Mouse (Mus musculus) c-Kit-positive CD71-positive TER-119-positive erythroid progenitor cells, embryonic 14.5 days (primary cell): ENCODE data around the gene Hspb2.

Experiments
- DNase-seq: peaks from one replicate; pipeline ENCODE4 v3.0.0-alpha.2; 2013; ENCODE audit warnings: low spot score

Gene Hspb2

GRCm38 (mm10) chr9:50752054-50752602 lies at the start of gene Hspb2:
TSS of gene Hspb2 (minus strand) at chr9:50752354.
- no peak for DNase-seq

GRCm38 (mm10) chr9:50800985-50801384 lies 48.8 kb upstream of the Hspb2 start:
- DNase-seq, result peak; percentile 69

GRCm38 (mm10) chr9:50798368-50798767 lies 46.2 kb upstream of the Hspb2 start:
- DNase-seq, result no peak

GRCm38 (mm10) chr9:50797641-50798040 lies 45.5 kb upstream of the Hspb2 start:
- no peak for DNase-seq

GRCm38 (mm10) chr9:50796776-50797175 lies 44.6 kb upstream of the Hspb2 start:
- no peak for DNase-seq

GRCm38 (mm10) chr9:50795266-50795665 lies 43.1 kb upstream of the Hspb2 start:
- no peak for DNase-seq

- no peak for DNase-seq
These were observed 30.0 kb upstream of the Hspb2 start for GRCm38 (mm10) chr9:50782155-50782554.

GRCm38 (mm10) chr9:50776162-50776760 lies 24.1 kb upstream of the Hspb2 start:
- no peak for DNase-seq

- no peak for DNase-seq
These were observed 23.5 kb upstream of the Hspb2 start for GRCm38 (mm10) chr9:50775662-50776126.

- peak; percentile 82 for DNase-seq
These were observed 22.9 kb upstream of the Hspb2 start, which contains the start of the genes Alg9 and 1110032A03Rik for GRCm38 (mm10) chr9:50774991-50775612. TSS of gene Alg9 (plus strand) at chr9:50775019. TSS of gene 1110032A03Rik (minus strand) at chr9:50775520.

GRCm38 (mm10) chr9:50774026-50774462 lies 21.9 kb upstream of the Hspb2 start:
- peak; percentile 25 for DNase-seq

- no peak for DNase-seq
These were observed 17.9 kb upstream of the Hspb2 start for GRCm38 (mm10) chr9:50770011-50770410.

- DNase-seq, result peak; percentile 96
These were observed 16.2 kb upstream of the Hspb2 start, which contains the start of gene Fdxacb1 for GRCm38 (mm10) chr9:50768107-50769002. TSS of gene Fdxacb1 (plus strand) at chr9:50768236.

- peak; percentile 21 for DNase-seq
These were observed 15.5 kb upstream of the Hspb2 start for GRCm38 (mm10) chr9:50767531-50768106.

- DNase-seq, result no peak
These were observed 11.2 kb upstream of the Hspb2 start for GRCm38 (mm10) chr9:50763331-50763730.

GRCm38 (mm10) chr9:50761520-50762243 lies 9.5 kb upstream of the Hspb2 start:
- DNase-seq, result no peak

- no peak for DNase-seq
These were observed 4.6 kb upstream of the Hspb2 start for GRCm38 (mm10) chr9:50756711-50757110.

- DNase-seq, result no peak
These were observed 1.8 kb upstream of the Hspb2 start for GRCm38 (mm10) chr9:50753947-50754346.

GRCm38 (mm10) chr9:50752784-50753615 lies 846 bp upstream of the Hspb2 start:
- no peak for DNase-seq

- DNase-seq, result no peak
These were observed 831 bp downstream of the Hspb2 start, which contains the start of gene Cryab for GRCm38 (mm10) chr9:50751323-50751722. TSS of gene Cryab (plus strand) at chr9:50751325.
